Mouse (Mus musculus) heart, embryonic 12.5 days (tissue): Measurements from ENCODE around the gene Trdmt1. TPM values are rescaled to one million over a fixed set of nuclear protein-coding genes. Genes with fewer than 3 reads are reported as not detected.
"Not testable (repeated sequence)": the region's sequence is repeated elsewhere in the genome, so short reads cannot be mapped to it uniquely, and the experiment has no call there.

Experiments used
- ATAC-seq: fragments of 200-750 bp; cut with Nextera tagmentation; 2 replicates; pipeline ENCODE4 v1.8.0; 2017; ENCODE audit warnings: moderate TSS enrichment, moderate library complexity; ENCODE audit not compliant: insufficient number of reproducible peaks, low FRiP score
- H3K27ac ChIP-seq: fragments of 300-500 bp; sonication (generic); 2 replicates; pipeline ENCODE4 v1.5.1; 2016; ENCODE audit warnings: mild to moderate bottlenecking, moderate library complexity; ENCODE audit not compliant: poor library complexity, severe bottlenecking
- H3K27me3 ChIP-seq: fragments of 300-500 bp; sonication (generic); replicated peaks from 2 replicates; pipeline ENCODE4 v1.6.1; 2016; ENCODE audit warnings: mild to moderate bottlenecking, moderate library complexity
- H3K36me3 ChIP-seq: fragments of 300-500 bp; sonication (generic); 2 replicates; pipeline ENCODE4 v1.6.1; 2016; ENCODE audit warnings: mild to moderate bottlenecking, moderate library complexity
- H3K4me1 ChIP-seq: fragments of 300-500 bp; sonication (generic); replicated peaks from 2 replicates; pipeline ENCODE4 v1.6.1; 2016; ENCODE audit warnings: mild to moderate bottlenecking
- H3K4me2 ChIP-seq: fragments of 300-500 bp; sonication (generic); 2 replicates; pipeline ENCODE4 v1.6.1; 2016; ENCODE audit warnings: mild to moderate bottlenecking, moderate library complexity
- H3K4me3 ChIP-seq: fragments of 300-500 bp; sonication (generic); 2 replicates; pipeline ENCODE4 v1.5.1; 2016; ENCODE audit warnings: mild to moderate bottlenecking
- H3K9ac ChIP-seq: fragments of 300-500 bp; sonication (generic); 2 replicates; pipeline ENCODE4 v1.6.1; 2016; ENCODE audit warnings: mild to moderate bottlenecking, moderate library complexity
- H3K9me3 ChIP-seq: fragments of 300-500 bp; sonication (generic); replicated peaks from 2 replicates; pipeline ENCODE4 v1.6.1; 2016; ENCODE audit warnings: mild to moderate bottlenecking, moderate library complexity
- WGBS: fragments of 180-500 bp; shearing (Covaris S2); methylation state at CpG from one replicate; pipeline ENCODE4 v1.1.7; 2016; 5-methylcytosine and 5-hydroxymethylcytosine counted together
- polyA plus RNA-seq: library from polyadenylated mRNA; unstranded; fragments of >200 nt; fragmentation: Nextera tagmentation; extraction: Ambion mirVana; gene quantifications from 2 replicates; pipeline ENCODE4 v1.2.1, GENCODE M21; 2016

The Trdmt1 gene
- polyA plus RNA-seq: 7.4 and 8.2 TPM in 2 replicates

GRCm38 (mm10) chr2:13544193-13544824, at the start of gene Trdmt1:
TSS of gene Trdmt1 (minus strand) at chr2:13544668.
- Histone ChIP-seq H3K4me1 (0 out of 2 replicates have a peak, but pooled peaks cover 2% of the 10 kb centered on the region), H3K36me3 (no peaks in the 10 kb centered on the region), H3K4me3 (peak within 1 kb of the TSS; percentile 63), H3K4me2 (peak within 1 kb of the TSS; percentile 70), H3K27me3 (no peaks in the 10 kb centered on the region), H3K27ac (peak within 1 kb of the TSS; percentile 91), H3K9me3 (no peaks in the 10 kb centered on the region), H3K9ac (peak within 1 kb of the TSS; percentile 78)
- ATAC-seq: peak; percentile 100
- under 1% methylated on average over 39 of the region's 39 CpGs for WGBS

GRCm38 (mm10) chr2:13593328-13593727, 48.9 kb upstream of the Trdmt1 start:
- no peak overlapping the region for H3K9ac ChIP-seq
- no peaks in the 10 kb centered on the region for H3K4me1 ChIP-seq
- H3K4me3 ChIP-seq: no peak overlapping the region
- H3K27me3 ChIP-seq: no peaks in the 10 kb centered on the region
- no peaks in the 10 kb centered on the region for H3K9me3 ChIP-seq
- no peak for ATAC-seq
- H3K4me2 ChIP-seq: no peak overlapping the region
- 71% methylated on average over 4 of the region's 4 CpGs for WGBS
- H3K27ac ChIP-seq: no peak overlapping the region
- H3K36me3 ChIP-seq: no peaks in the 10 kb centered on the region

GRCm38 (mm10) chr2:13583746-13584145, 39.3 kb upstream of the Trdmt1 start:
- not testable (repeated sequence) for H3K4me2 ChIP-seq, H3K4me1 ChIP-seq, H3K9me3 ChIP-seq, H3K27ac ChIP-seq, H3K27me3 ChIP-seq, ATAC-seq, H3K4me3 ChIP-seq, H3K9ac ChIP-seq
- peaks cover 41% of the 10 kb centered on the region for H3K36me3 ChIP-seq

GRCm38 (mm10) chr2:13582184-13582583, 37.7 kb upstream of the Trdmt1 start:
- Histone ChIP-seq H3K9me3 (no peaks in the 10 kb centered on the region), H3K36me3 (peaks cover 53% of the 10 kb centered on the region), H3K4me2 (no peak overlapping the region), H3K4me3 (no peak overlapping the region), H3K27me3 (no peaks in the 10 kb centered on the region), H3K4me1 (peaks cover 6% of the 10 kb centered on the region), H3K9ac (no peak overlapping the region), H3K27ac (no peak overlapping the region)
- 79% methylated on average over 3 of the region's 3 CpGs for WGBS
- ATAC-seq: no peak

- no peak overlapping the region; the same call in 1 of the 2 replicates for H3K27ac ChIP-seq
- 57% methylated on average over 11 of the region's 11 CpGs for WGBS
- no peak overlapping the region for H3K9ac ChIP-seq
- peaks cover 63% of the 10 kb centered on the region for H3K36me3 ChIP-seq
- no peaks in the 10 kb centered on the region for H3K27me3 ChIP-seq
- H3K9me3 ChIP-seq: no peaks in the 10 kb centered on the region
- peak overlapping the region; percentile 43 for H3K4me2 ChIP-seq
- ATAC-seq: no peak
- 0 out of 2 replicates have a peak overlapping the region, but pooled peaks have one; percentile 3 for H3K4me3 ChIP-seq
- H3K4me1 ChIP-seq: peaks cover 11% of the 10 kb centered on the region
These were observed 35.5 kb upstream of the Trdmt1 start for GRCm38 (mm10) chr2:13579991-13580390.

- no peak for ATAC-seq
- no peaks in the 10 kb centered on the region for H3K9me3 ChIP-seq
- H3K27me3 ChIP-seq: no peaks in the 10 kb centered on the region
- H3K4me2 ChIP-seq: peak overlapping the region; percentile 43
- no peak overlapping the region for H3K4me3 ChIP-seq
- 88% methylated on average over 8 of the region's 8 CpGs for WGBS
- peaks cover 11% of the 10 kb centered on the region for H3K4me1 ChIP-seq
- H3K36me3 ChIP-seq: peaks cover 63% of the 10 kb centered on the region
- H3K27ac ChIP-seq: no peak overlapping the region
- H3K9ac ChIP-seq: no peak overlapping the region
These were observed 34.8 kb upstream of the Trdmt1 start for GRCm38 (mm10) chr2:13579315-13579714.

GRCm38 (mm10) chr2:13578473-13579152, 34.1 kb upstream of the Trdmt1 start:
- Histone ChIP-seq H3K27ac (0 out of 2 replicates have a peak overlapping the region, but pooled peaks have one; percentile 4), H3K4me2 (peak overlapping the region; percentile 47), H3K27me3 (no peaks in the 10 kb centered on the region), H3K36me3 (peaks cover 63% of the 10 kb centered on the region), H3K9me3 (no peaks in the 10 kb centered on the region), H3K9ac (peak overlapping the region; percentile 35; the same call in 1 of the 2 replicates), H3K4me1 (peaks cover 11% of the 10 kb centered on the region), H3K4me3 (peak overlapping the region; percentile 20)
- ATAC-seq: no peak
- 76% methylated on average over 14 of the region's 14 CpGs for WGBS

- H3K4me3 ChIP-seq: peak overlapping the region; percentile 32
- H3K27ac ChIP-seq: no peak overlapping the region
- no peak overlapping the region for H3K9ac ChIP-seq
- no peak for ATAC-seq
- WGBS: 93% methylated on average over 1 of the region's 1 CpGs
- peak overlapping the region; percentile 52 for H3K4me2 ChIP-seq
- H3K4me1 ChIP-seq: peaks cover 14% of the 10 kb centered on the region
- H3K36me3 ChIP-seq: peaks cover 55% of the 10 kb centered on the region
- no peaks in the 10 kb centered on the region for H3K9me3 ChIP-seq
- no peaks in the 10 kb centered on the region for H3K27me3 ChIP-seq
These were observed 32.9 kb upstream of the Trdmt1 start for GRCm38 (mm10) chr2:13577399-13577798.

- Histone ChIP-seq H3K9ac (peak overlapping the region; percentile 97), H3K36me3 (peaks cover 42% of the 10 kb centered on the region)
- WGBS: 22% methylated on average over 6 of the region's 6 CpGs
These were observed 31.5 kb upstream of the Trdmt1 start for GRCm38 (mm10) chr2:13575926-13576325.

GRCm38 (mm10) chr2:13575287-13575801, 30.9 kb upstream of the Trdmt1 start:
- peak overlapping the region; percentile 97 for H3K9ac ChIP-seq
- no peaks in the 10 kb centered on the region for H3K27me3 ChIP-seq
- ATAC-seq: no peak
- H3K27ac ChIP-seq: peak overlapping the region; percentile 94
- H3K4me2 ChIP-seq: peak overlapping the region; percentile 71
- peak overlapping the region; percentile 87 for H3K4me3 ChIP-seq
- WGBS: under 1% methylated on average over 13 of the region's 13 CpGs
- peaks cover 23% of the 10 kb centered on the region for H3K4me1 ChIP-seq
- H3K9me3 ChIP-seq: no peaks in the 10 kb centered on the region
- peaks cover 36% of the 10 kb centered on the region for H3K36me3 ChIP-seq

More at GRCm38 (mm10) chr2:13575926-13576325, 31.5 kb upstream of the Trdmt1 start:
- Histone ChIP-seq H3K4me3 (peak overlapping the region; percentile 87), H3K4me2 (peak overlapping the region; percentile 71), H3K4me1 (peaks cover 23% of the 10 kb centered on the region), H3K27me3 (no peaks in the 10 kb centered on the region), H3K9me3 (no peaks in the 10 kb centered on the region), H3K27ac (peak overlapping the region; percentile 94)
- no peak for ATAC-seq

GRCm38 (mm10) chr2:13574801-13575150, 30.3 kb upstream of the Trdmt1 start:
- no peaks in the 10 kb centered on the region for H3K27me3 ChIP-seq
- ATAC-seq: no peak; the same call in 1 of the 2 replicates
- H3K9ac ChIP-seq: peak overlapping the region; percentile 97
- peak overlapping the region; percentile 71 for H3K4me2 ChIP-seq
- no peaks in the 10 kb centered on the region for H3K9me3 ChIP-seq
- under 1% methylated on average over 21 of the region's 21 CpGs for WGBS
- peak overlapping the region; percentile 87 for H3K4me3 ChIP-seq
- peak overlapping the region; percentile 94 for H3K27ac ChIP-seq
- H3K4me1 ChIP-seq: peaks cover 23% of the 10 kb centered on the region
- peaks cover 30% of the 10 kb centered on the region for H3K36me3 ChIP-seq
